Mouse (Mus musculus): ENCODE results near the gene Parm1. TPM values are rescaled to one million over a fixed set of nuclear protein-coding genes. Genes with fewer than 3 reads are reported as not detected.

Gene Parm1
- polyA plus RNA-seq, 1 experiment from 2014 or later = 13.5 TPM

GRCm38 (mm10) chr5:91574211-91574610 is 56.8 kb downstream of the Parm1 start:
- DNase-seq (ENCODE audit: low spot score) = no peak

- no peak for DNase-seq (ENCODE audit: low spot score)
Measured at GRCm38 (mm10) chr5:91578924-91579323, 61.5 kb downstream of the Parm1 start.

GRCm38 (mm10) chr5:91581799-91582198 is 64.4 kb downstream of the Parm1 start:
- DNase-seq (ENCODE audit: low spot score) = no peak

GRCm38 (mm10) chr5:91586206-91586605 is 68.8 kb downstream of the Parm1 start:
- DNase-seq (ENCODE audit: low spot score) = no peak

- DNase-seq (ENCODE audit: low spot score) = no peak
Measured at GRCm38 (mm10) chr5:91594083-91594482, 76.7 kb downstream of the Parm1 start.

- no peak for DNase-seq (ENCODE audit: low spot score)
Measured at GRCm38 (mm10) chr5:91597216-91597615, 79.8 kb downstream of the Parm1 start.

- no peak for DNase-seq (ENCODE audit: low spot score)
Measured at GRCm38 (mm10) chr5:91599801-91600200, 82.4 kb downstream of the Parm1 start.

GRCm38 (mm10) chr5:91603347-91603746 is 85.9 kb downstream of the Parm1 start:
- DNase-seq (ENCODE audit: low spot score) = no peak

- DNase-seq (ENCODE audit: low spot score) = no peak
Measured at GRCm38 (mm10) chr5:91603787-91604439, 86.5 kb downstream of the Parm1 start.

GRCm38 (mm10) chr5:91607234-91607633 is 89.8 kb downstream of the Parm1 start:
- DNase-seq (ENCODE audit: low spot score) = no peak

GRCm38 (mm10) chr5:91607841-91608240 is 90.4 kb downstream of the Parm1 start:
- no peak for DNase-seq (ENCODE audit: low spot score)

GRCm38 (mm10) chr5:91609041-91609440 is 91.6 kb downstream of the Parm1 start:
- DNase-seq (ENCODE audit: low spot score) = no peak

- no peak for DNase-seq (ENCODE audit: low spot score)
Measured at GRCm38 (mm10) chr5:91609511-91610300, 92.3 kb downstream of the Parm1 start.

- DNase-seq (ENCODE audit: low spot score) = no peak
Measured at GRCm38 (mm10) chr5:91610499-91610898, 93.1 kb downstream of the Parm1 start.

- DNase-seq (ENCODE audit: low spot score) = no peak
Measured at GRCm38 (mm10) chr5:91611589-91611988, 94.2 kb downstream of the Parm1 start.

GRCm38 (mm10) chr5:91617331-91618233 is 100.2 kb downstream of the Parm1 start:
- DNase-seq (ENCODE audit: low spot score) = no peak

GRCm38 (mm10) chr5:91618661-91619173 is 101.3 kb downstream of the Parm1 start:
- DNase-seq (ENCODE audit: low spot score) = no peak

GRCm38 (mm10) chr5:91621197-91621596 is 103.8 kb downstream of the Parm1 start:
- DNase-seq (ENCODE audit: low spot score) = no peak

- no peak for DNase-seq (ENCODE audit: low spot score)
Measured at GRCm38 (mm10) chr5:91626823-91627222, 109.4 kb downstream of the Parm1 start.

GRCm38 (mm10) chr5:91629472-91629871 is 112.1 kb downstream of the Parm1 start:
- DNase-seq (ENCODE audit: low spot score) = no peak

- no peak for DNase-seq (ENCODE audit: low spot score)
Measured at GRCm38 (mm10) chr5:91651330-91651729, 133.9 kb downstream of the Parm1 start.

All from thymus, postnatal 0 days (tissue).